Mouse (Mus musculus) spleen, postnatal 14 days (tissue): ENCODE results near the gene Ankrd66.
"Not testable (repeated sequence)": the region's sequence is repeated elsewhere in the genome, so short reads cannot be mapped to it uniquely, and the experiment has no call there.

Source experiments
- DNase-seq, 2 experiments: peaks; one replicate each; pipeline ENCODE4 v3.0.0; 2021 to 2022; ENCODE audit warnings: low spot score in 2 of 2

Gene Ankrd66

DNA sequence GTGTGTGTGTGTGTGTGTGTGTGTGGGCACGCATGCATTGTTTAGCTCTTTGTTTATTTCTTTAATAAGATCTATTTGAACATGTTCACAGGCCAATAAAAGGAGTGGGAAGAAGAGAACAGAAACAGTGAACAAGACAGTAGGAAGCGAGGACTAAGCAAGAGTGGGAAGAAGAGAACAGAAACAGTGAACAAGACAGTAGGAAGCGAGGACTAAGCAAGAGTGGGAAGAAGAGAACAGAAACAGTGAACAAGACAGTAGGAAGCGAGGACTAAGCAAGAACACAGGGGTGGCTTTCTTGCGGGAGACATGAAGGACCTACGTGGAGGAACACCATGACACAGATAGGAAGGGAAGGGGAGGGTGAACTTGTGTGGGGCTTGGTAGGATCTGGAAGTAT lies 6.6 kb downstream of the Ankrd66 start:
- not testable (repeated sequence) for DNase-seq

DNA sequence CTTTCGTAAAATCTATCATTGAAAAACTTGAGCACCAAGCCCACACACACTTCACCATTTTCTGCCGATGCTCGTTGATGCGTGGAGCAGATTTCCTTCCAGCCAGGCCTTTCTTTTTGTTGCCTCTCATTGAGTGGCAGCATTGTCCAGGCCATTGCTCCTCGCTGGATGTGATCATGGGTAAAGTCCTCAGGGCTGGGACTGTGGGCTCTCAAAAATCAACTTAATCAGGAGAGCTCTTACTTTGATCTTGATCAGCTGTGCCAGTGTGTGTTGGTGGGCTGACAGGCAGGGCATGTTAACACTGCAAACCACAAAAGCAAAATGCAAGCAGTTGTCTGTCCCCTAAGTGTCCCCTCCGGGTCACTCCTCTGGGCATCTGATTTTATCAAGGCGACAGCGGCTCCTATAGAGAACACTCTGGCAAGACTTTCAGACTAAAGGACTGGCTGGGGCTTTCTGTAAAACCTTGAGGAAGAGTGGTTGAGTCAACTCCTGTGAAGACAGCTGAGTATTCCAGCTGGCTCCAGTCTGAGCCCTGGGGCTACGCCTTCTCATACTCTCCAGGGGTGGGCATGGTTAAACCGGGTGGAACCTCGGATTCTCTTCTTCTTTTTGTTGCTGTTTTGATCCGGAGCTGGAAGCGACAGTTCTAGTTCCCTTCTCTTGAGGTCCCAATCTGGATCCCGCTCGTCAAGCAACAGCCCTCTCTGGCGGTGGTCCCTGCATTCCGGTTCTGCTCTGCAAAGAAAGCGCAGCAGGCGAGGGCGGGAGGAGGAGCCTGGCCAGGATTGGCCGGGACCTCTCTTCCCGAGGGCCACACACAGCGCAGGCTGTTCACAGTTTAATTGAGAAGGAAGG lies 8.8 kb downstream of the Ankrd66 start:
- DNase-seq = no peak

DNA sequence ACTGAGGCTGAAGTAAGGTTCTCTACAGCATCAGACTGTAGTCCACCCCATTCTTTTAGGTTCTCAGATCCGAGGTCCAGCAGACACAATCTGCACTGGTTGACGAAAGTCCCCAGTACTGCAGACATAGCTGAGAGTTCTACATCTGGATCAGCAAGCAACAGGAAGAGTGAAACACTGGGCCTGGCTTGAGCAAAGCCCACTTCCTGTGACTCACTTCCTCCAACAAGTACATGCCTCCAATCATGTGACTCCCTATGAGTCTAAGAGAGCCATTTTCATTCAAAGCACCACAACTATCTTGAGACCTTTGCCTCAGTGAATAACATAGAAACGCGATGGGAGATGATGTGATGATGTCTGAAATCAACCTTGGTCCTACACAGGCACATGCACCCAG lies 12.2 kb downstream of the Ankrd66 start:
- DNase-seq = no peak

DNA sequence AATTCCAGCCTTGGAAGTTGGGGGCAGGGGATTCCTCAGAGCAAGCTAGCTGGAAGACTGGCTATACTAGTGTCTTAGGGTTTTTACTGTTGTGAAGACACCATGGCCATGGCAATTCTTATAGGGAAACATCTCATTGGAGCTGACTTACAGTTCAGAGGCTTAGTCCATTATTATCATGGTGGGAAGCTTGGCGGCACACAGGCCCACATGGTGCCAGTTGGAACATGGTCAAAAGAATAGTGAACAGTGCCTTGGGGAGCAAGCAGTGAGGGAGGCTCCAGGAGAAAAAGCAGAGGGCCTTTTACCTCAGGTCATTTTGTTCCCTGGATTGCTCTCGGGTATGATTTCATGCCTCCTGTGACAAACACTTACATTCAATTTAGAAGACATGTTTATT lies 12.9 kb downstream of the Ankrd66 start:
- no peak for DNase-seq

DNA sequence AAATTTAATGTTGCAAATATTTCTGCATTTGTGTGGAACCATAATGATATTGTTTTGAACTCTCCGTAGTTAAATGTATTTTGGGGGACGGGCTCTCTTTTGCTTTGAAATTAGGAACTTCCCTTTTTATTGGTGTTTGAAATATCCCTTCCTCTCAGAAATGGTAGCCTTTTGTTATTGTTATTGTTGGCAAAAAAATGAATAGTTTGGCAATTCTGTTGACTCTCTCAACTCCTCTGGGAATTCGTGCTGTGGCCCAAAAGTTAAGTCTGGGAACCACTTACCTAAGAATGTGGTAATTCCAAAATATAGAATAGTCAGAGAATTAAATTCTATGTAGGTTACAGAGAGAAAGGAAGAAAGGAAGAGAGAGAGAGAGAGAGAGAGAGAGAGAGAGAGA lies 23.3 kb downstream of the Ankrd66 start:
- DNase-seq = no peak

DNA sequence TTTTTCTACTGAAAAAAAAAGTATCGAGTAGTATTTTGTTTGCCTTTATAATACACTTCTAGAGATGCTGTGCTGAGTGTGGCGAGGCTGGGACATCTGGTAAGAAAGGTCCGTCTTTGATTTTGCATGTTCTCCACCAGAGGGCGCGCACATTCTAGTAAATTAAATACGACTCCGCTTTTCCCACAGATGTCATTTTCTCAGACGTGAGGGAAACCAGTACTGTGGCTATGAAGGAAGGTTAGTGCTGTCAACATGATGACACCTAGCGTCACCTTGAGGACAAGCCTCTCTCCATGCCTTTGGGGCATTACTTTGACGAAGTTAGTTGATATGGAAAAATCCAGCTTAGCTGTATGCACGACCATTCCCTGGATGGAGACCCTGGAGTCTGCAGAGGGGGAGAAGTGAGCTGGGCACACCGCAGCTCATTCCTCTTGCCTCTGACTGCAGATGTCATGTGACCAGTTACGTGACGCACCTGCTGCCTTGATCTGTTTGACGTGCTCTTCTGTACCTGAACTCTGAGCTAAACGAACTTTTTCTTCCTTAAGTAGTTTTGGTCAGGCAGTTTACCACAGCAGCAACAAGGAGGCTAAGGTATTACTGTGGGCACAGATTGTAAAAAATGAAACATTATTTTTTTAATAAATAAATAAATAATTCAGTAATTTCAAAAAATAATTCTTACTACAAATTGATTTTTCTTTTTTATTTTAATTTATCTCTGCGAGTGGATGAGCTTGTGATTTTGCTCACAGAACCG lies 24.6 kb downstream of the Ankrd66 start:
- peak in 1 of 2 experiments; percentile 39 for DNase-seq

DNA sequence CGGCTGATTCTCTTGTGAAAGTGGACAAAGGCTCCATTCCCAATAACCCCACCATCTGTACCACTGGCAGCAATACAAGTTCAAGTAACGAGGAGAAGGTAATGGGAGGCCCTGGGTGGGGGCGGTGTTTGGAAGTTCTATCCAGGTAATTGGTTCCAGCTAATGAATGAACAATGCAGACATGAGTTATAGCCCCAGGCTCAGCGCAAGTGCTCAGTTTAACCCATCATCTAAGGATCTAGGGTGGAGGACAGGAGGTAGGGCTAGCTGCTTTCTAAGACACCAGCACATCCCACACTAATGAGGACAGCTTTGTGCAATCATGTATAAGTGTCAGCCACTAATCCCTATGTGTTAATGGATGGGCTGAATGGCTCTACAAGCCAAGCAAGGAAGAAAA lies 32.7 kb downstream of the Ankrd66 start:
- DNase-seq = no peak

DNA sequence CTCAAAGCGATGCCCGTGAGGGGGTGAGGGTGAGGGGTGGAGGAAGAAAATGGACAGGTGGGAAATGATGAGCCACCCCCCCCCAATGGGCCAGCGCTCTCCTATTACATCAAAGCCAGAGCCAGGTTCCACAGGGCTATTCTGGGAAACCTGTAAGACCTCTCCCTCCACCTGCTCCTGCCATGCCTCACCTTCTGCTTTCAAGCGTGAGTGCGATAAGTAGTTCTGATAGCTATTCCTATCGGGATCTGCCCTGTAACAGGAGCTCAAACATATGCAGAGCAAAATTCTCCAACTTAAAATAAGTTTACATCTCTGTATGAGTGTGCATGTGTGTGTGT lies 38.9 kb downstream of the Ankrd66 start:
- DNase-seq = no peak

DNA sequence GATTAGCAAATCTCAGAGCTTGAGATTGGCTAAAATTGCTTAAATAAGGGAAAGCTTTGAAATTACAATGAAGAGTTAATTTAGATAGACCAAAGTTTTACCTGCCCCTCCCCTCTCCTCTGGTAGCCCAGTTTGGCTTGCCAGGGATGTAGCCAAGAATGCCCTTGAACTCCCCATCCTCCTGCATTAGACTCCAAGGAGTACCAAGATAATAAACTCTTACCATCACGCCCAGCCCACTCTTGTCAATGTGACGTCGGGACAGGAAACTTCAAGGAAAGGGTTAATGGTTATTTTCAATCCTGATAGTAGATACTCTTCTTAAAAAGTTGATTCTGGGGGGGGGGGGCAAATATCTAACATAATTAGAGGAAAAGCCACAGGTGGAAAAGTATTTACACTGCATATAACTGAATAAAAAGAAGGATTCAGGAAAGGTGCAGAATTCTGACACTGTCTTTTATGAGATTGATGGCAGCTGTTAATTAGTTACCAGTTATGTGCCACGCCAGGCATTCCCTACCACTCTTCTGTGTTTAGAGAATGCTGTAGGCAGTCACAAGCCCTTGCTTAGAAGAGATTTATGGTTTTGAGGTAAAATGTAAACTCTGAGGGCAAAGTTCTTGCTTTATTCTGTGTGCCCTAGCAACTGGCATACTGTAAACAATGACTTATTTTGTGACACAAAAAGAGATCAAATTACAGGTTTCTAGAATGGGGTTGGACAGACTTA lies 39.4 kb downstream of the Ankrd66 start:
- no peak for DNase-seq

DNA sequence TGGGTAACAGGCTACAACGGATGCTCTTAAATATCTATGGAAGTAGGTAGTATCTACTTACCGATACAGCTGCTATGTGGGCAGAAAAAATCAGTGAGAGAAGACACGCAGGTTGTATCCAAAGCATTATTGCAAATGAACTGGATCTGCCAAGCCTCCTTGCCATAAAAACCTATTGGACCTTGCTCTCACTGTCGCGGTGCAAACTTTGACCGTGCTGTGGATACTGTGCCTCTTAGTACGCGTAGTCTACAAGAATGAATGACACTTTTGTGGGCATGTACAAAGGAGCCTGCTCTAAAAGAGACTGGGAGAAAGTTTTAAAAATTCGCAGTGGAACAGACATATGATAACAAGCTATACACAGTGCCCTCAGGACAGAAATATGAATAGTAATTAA lies 40.8 kb downstream of the Ankrd66 start, which contains the start of gene Mep1a:
Mep1a (minus strand) TSS at position 221 of the 400 bp plus-strand sequence.
- no peak for DNase-seq

DNA sequence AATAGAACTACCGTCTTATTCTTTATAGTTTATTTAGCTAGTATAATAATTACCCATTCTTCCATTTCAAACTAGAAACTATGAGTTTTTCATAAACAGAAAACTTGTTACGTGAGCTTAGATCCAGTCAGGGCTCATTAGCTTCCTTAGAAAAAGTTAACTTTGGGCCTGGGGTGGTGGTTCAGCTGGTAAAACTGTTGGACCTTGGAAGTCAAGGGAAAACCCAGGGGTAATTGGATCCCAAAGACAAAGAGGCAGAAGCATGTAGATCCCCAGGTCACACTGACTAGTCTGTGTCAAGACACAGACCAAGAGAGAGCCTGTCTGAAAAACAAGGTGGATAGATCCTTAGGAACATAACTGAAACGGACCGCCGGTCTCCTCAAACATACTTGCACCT lies 41.8 kb downstream of the Ankrd66 start:
- DNase-seq = no peak

DNA sequence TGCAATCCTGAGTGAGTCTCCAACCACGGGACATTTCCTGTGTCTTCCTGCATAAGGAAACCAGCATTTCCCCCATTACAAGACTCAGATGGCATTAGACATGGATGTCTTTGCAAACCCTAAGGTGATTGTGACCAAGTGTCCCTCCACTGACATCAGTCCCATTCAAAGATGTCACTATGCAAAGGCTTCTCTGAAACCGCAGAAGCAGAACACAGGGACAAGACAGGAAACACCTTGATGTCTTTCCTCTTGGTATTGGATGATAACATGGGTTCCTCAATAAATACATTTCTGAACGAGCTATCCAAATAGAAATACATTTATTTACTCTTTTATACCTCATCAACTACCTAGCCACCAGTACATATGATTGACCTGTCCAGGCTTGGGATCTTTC lies 42.2 kb downstream of the Ankrd66 start:
- no peak for DNase-seq

DNA sequence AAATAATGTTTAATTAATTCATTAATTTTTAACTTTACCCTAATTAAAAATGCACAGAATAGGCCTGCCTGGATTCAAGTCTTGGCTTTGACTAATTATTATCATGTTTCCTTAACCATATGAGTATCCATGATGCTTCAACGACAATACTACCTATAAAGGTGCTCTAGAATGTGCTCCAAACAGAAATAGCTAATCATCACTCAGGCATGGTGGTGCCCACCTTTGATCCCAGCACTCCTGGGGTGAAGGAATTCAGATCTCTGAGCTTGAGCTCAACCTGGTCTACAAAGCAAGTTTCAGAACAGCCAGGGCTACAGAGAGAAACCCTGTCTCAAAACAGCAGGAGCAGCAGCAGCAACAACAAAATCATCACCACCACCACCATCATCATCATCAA lies 42.9 kb downstream of the Ankrd66 start:
- DNase-seq = no peak

DNA sequence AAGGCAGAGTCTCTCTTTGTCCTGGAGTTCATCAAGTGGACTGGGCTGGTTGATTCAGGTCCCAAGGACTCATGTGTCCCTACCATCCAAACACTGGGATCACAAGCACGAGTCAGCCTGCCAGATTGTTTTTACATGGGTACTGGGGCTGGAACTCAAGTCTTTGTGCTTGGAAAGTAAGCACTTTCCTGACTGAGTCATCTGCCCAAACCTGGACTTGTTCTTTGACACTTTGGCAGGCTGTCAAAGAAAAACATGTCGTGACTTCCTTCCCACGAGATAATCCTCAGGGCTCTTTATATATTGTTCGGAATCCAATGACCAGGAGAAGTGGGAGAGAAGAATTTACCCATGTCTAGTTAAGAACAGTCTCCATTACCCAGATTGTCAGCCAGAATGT lies 45.9 kb downstream of the Ankrd66 start:
- DNase-seq = no peak

DNA sequence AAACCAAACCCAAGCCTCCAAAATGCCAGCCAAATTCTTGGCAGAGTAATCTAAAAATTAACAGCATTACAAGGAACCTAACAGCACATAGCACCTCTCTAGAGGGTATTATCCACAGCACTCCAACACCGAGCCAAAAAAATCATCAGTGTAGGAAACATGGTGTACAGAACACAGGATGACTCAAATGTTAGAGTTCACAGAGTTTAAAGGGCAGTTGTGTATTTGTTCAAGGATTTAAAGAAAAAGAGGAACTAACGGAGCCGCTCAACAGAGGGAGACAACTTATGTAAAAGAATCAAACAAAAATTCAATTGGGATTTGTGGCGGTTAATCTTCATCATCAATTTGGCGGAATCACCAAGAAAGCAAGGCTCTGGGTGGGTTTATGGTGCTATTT lies 47.9 kb downstream of the Ankrd66 start:
- no peak for DNase-seq

DNA sequence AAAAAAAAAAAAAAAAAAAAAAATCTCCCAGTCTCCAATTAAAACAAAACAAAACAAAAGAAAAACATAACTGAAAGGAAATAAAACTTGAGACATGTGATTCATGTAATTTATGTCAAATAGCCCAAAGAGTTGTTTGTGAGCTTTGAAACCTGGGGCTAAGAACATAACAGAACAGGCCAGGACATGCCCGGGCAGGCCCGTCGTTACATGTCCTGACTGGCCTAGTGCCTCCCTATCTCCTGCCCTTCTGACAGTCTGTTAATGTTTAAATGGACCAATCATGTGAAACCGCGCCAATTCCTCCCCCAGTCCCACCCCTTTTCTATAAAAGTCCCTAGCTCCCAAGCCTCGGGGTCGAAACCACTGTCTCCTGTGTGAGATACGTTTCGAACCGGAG lies 53.1 kb downstream of the Ankrd66 start:
- DNase-seq = not testable (repeated sequence)

DNA sequence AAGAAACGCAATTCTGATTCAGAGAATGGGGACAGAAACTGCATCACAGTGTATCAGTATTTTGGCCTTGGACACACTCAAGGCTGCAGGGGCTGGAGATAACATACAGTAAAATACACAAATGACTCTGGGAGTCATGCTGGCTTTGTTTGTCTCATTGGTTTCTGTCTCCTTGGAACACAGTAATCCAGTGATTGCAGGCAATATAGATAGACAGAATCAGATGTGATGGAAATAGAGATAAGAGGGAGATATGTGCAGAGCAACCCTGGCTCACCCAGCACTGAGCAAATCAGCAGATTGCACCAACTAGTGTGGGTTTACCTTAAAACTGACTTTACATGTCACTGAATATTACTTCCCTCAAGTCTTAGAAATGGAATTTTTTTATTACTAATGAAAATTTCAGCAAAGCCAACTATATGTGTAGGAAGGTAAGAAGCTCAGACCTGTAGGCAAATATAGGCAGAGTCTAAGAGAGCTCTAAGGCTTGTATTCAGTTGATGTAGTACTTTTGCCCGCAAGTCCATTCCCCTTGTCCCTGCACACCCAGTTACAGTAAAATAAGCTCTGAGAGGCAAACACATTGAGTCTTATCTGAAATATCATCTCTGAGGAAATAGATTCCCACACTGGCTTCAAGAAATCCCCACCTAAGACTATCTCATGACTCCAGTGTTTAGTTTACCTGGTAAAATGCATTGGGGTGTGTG lies 54.8 kb downstream of the Ankrd66 start:
- DNase-seq = no peak

DNA sequence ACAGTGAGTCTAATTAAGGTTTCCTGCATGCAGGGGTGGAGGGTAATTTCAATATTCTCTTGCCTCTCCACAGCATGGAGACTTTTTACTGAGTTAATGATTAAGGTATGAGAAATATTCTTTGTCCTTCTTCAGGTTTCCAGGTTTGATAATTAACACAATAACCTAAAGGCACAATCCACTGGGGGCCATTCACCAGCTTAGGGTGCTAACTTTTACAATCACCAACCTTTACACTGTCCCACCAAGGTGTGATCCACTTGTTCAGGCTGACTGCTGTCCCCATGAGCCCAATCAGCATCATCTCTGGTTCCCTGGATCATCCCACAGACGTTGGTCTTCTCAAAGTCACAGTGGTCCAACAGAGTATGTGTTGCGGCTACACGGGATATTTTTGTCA lies 57.5 kb downstream of the Ankrd66 start:
- DNase-seq = no peak
